Mouse (Mus musculus) liver, embryonic 13.5 days (tissue): Measurements from ENCODE around the gene Galr3. TPM values are rescaled to one million over a fixed set of nuclear protein-coding genes. Genes with fewer than 3 reads are reported as not detected.

Experiments used
- ATAC-seq: fragments of 200-750 bp; cut with Nextera tagmentation; 2 replicates; pipeline ENCODE4 v1.8.0; 2017; ENCODE audit warnings: low read depth, mild to moderate bottlenecking, moderate number of reproducible peaks, moderate library complexity
- DNase-seq: peaks from one replicate; pipeline ENCODE4 v3.0.0; 2022
- H3K27ac ChIP-seq: fragments of 300-500 bp; sonication (generic); 2 replicates; pipeline ENCODE4 v1.5.1; 2015; ENCODE audit warnings: moderate library complexity, mild to moderate bottlenecking, inconsistent platforms
- H3K27me3 ChIP-seq: fragments of 300-500 bp; sonication (generic); 2 replicates; pipeline ENCODE4 v1.6.1; 2015; ENCODE audit warnings: mild to moderate bottlenecking, inconsistent platforms
- H3K36me3 ChIP-seq: fragments of 300-500 bp; sonication (generic); 2 replicates; pipeline ENCODE4 v1.6.1; 2015; ENCODE audit warnings: mild to moderate bottlenecking, inconsistent platforms
- H3K4me1 ChIP-seq: fragments of 300-500 bp; sonication (generic); replicated peaks from 2 replicates; pipeline ENCODE4 v1.6.1; 2015; ENCODE audit warnings: inconsistent platforms
- H3K4me2 ChIP-seq: fragments of 300-500 bp; sonication (generic); 2 replicates; pipeline ENCODE4 v1.6.1; 2015; ENCODE audit warnings: inconsistent platforms, mild to moderate bottlenecking, moderate library complexity
- H3K4me3 ChIP-seq: fragments of 300-500 bp; sonication (generic); replicated peaks from 2 replicates; pipeline ENCODE4 v1.5.1; 2015; ENCODE audit warnings: mild to moderate bottlenecking, inconsistent platforms
- H3K9ac ChIP-seq: fragments of 300-500 bp; sonication (generic); 2 replicates; pipeline ENCODE4 v1.6.1; 2015; ENCODE audit warnings: mild to moderate bottlenecking, inconsistent platforms
- H3K9me3 ChIP-seq: fragments of 300-500 bp; sonication (generic); replicated peaks from 2 replicates; pipeline ENCODE4 v1.6.1; 2016; ENCODE audit warnings: inconsistent platforms
- whole genome bisulfite sequencing: fragments of 180-500 bp; shearing (Covaris S2); methylation state at CpG from one replicate; pipeline ENCODE4 v1.1.7; 2015; ENCODE audit not compliant: insufficient replicate concordance; 5-methylcytosine and 5-hydroxymethylcytosine counted together
- polyA plus RNA-seq: library from polyadenylated mRNA; unstranded; fragments of >200 nt; fragmentation: Nextera tagmentation; extraction: Ambion mirVana; gene quantifications from 2 replicates; pipeline ENCODE4 v1.2.1, GENCODE M21; 2015

Galr3 gene
- polyA plus RNA-seq, 1 experiment from 2014 or later = 0.20 TPM

DNA sequence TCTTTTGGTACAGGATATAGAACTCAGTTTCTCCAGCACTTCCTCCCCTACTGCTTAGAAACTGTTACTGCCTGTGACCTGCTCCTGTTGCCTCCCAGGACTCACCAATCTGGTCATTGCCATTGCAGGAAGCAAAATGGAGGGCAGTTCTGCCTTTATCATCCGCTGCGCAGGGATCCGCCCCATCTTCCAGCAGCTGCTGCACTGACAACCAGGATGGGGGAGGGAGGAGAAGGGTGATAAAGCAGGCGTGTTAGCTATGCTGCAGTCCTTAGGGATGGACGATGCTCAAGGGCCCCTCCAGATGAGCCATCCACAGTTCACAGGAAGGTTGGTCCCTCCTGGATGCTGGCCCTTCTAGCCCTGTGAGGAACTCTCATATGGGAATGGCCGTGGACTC is 16.2 kb downstream of the Galr3 start:
- Histone ChIP-seq H3K27me3 (no peaks in the 10 kb centered on the region), H3K36me3 (peaks cover 84% of the 10 kb centered on the region), H3K9ac (peak overlapping the region; percentile 54), H3K4me2 (peak overlapping the region; percentile 53), H3K9me3 (no peaks in the 10 kb centered on the region), H3K4me3 (no peak overlapping the region; the same call in 1 of the 2 replicates), H3K4me1 (peaks cover 61% of the 10 kb centered on the region), H3K27ac (peak overlapping the region; percentile 85)
- ATAC-seq (peak; percentile 63), DNase-seq (peak; percentile 72)
- WGBS = 33% methylated on average over 6 of the region's 6 CpGs

DNA sequence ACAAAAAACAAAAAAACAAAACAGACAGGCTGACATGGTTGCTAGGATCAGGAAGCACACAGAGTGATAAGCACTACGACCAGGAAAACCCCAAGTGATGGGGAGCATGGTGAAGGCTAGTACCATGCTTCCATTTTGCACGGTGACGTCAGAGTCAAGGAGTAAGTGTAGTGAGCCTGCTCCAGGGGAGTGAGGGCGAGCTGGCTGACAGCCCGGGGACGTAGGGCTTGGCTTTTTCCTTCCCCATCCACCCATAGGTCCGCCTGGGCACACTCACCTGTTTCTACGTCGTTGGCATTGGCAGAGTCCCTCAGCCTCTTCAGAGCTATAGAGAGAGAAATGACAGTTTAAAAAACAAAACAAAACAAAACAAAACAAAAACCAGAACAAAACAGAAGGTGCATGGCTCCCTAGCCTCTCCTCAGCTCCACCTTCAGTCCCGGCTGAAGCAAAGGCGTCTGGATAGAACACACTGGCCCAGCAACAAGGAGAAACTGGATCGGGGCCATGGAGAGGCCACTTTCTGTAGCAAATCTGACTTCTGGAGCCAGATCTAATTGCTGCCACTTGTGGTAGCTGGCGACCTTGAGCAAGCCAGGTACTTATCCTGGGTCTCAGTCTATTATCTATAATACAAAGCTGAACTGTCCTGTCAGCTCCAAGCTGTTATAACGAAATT is 19.3 kb downstream of the Galr3 start:
- Histone ChIP-seq H3K4me1 (peaks cover 82% of the 10 kb centered on the region), H3K27ac (peak overlapping the region; percentile 92), H3K9me3 (no peaks in the 10 kb centered on the region), H3K4me3 (peak overlapping the region; percentile 84), H3K36me3 (peaks cover 52% of the 10 kb centered on the region), H3K9ac (peak overlapping the region; percentile 93), H3K4me2 (peak overlapping the region; percentile 68), H3K27me3 (no peaks in the 10 kb centered on the region)
- DNase-seq (no peak), ATAC-seq (no peak)
- WGBS = 76% methylated on average over 14 of the region's 14 CpGs

DNA sequence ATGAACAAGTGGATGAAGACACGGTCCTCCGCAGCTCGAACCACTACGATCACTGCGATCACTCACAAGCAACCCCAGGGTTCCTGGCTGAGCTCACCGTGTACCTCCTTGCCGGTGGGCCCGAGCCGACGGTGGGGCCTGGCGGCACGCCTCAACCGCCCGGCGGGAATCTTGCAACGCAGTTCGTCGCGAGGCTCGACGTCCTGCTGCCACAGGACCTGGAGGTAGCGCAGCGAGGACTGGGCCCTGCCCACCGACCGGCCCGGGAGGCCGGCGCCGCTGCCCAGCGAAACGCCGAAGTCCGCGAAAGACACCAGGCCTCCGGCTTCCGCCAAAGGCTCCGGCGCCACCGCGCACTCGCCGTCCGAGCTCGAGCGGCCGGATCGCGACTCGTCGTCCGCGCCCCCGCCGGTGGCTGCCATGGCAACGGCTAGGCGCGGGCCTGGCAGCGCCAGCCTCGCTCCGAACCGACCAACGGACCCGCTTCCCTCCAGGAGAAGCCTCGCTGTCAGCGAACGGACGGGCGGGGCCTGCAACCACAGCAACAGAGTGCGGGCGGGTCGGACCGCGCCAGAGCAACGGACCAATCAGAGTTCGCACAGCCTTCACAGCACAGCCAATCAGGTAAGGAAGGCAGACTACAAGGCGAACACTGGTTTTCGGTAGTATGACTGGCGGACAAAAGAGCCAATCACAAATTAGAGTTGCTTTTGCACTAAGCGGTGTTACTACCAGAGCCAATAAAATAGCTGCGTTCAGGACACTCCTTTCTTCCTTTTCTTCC is 20.9 kb downstream of the Galr3 start, which contains the start of gene Ankrd54:
Gene Ankrd54 (minus strand): TSS at position 518 of the 784 bp plus-strand sequence.
- Histone ChIP-seq H3K36me3 (peaks cover 37% of the 10 kb centered on the region), H3K27ac (peak within 1 kb of the TSS; percentile 92), H3K4me2 (peak within 1 kb of the TSS; percentile 78), H3K4me3 (peak within 1 kb of the TSS; percentile 84), H3K9me3 (no peaks in the 10 kb centered on the region), H3K27me3 (no peaks in the 10 kb centered on the region), H3K4me1 (peaks cover 86% of the 10 kb centered on the region), H3K9ac (peak within 1 kb of the TSS; percentile 93)
- DNase-seq = peak; percentile 99
- ATAC-seq = peak; percentile 94
- WGBS = under 1% methylated on average over 80 of the region's 80 CpGs

DNA sequence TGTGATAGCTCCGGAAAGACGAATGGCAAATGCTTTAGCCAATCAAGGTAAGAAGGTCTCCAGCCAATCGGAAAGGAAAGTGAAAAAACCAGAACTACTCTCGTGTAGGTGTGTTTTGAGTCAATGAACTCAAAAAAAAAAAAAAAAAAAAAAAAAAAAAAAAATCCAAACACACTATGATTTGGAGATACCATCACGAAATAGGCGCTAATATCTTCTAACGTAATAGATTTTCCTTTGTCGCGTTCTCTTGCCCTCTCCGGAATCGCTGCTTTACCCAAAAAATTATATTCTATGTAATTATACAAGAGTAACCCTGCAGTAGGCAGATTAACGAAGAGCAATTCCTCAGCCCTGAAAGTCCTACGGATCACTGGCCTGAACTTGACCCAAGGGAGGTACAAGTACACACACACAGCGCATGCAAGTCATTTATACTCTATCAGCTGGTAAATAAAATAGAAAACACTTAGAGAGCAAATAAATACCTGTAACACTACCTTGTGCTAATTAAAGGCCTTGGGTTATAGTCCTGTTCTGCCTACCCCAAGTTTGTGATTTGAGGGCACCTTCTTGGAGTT is 21.6 kb downstream of the Galr3 start:
- no peak for ATAC-seq
- 7% methylated on average over 14 of the region's 14 CpGs for WGBS
- Histone ChIP-seq H3K9me3 (no peaks in the 10 kb centered on the region), H3K9ac (peak overlapping the region; percentile 71), H3K4me3 (peak overlapping the region; percentile 58), H3K27me3 (no peaks in the 10 kb centered on the region), H3K4me1 (peaks cover 86% of the 10 kb centered on the region), H3K4me2 (peak overlapping the region; percentile 78), H3K36me3 (peaks cover 30% of the 10 kb centered on the region), H3K27ac (peak overlapping the region; percentile 81)
- no peak for DNase-seq

DNA sequence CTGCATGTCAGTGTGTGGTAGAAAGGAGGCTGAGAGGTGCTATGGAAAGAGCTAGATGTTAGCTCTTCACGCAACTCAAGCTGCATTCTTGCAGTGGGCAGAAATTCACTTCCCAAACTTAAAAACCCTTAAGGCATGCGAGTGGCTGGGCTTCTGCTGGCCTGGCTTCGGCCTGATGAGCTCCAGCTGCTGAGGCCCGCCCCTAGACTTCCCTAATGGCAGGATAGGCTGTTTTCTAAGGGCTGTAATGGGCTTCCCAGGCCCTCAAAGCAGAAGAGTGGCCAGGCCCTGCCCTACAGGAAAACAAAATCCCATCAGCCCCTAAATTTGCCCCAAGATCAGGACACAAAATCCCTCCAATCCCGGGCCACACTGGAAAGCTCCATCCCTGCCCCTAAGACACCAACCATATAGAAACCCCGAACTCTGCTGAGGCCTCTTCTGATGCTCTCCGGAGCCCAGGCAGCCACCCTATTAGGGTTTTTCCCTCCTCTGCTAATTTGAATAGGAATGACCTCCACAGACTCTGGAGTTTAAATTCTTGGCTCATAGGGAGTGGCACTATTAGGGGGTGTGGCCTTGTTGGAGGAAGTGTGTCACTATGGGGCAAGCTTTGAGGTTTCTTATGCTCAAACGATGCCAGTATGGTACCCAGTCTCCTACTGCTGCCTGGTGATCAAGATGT is 23.5 kb downstream of the Galr3 start:
- H3K27ac ChIP-seq = peak overlapping the region; percentile 89; the same call in 1 of the 2 replicates
- H3K4me3 ChIP-seq = no peak overlapping the region
- no peaks in the 10 kb centered on the region for H3K9me3 ChIP-seq
- H3K4me1 ChIP-seq = peaks cover 84% of the 10 kb centered on the region
- no peak overlapping the region for H3K9ac ChIP-seq
- no peaks in the 10 kb centered on the region for H3K27me3 ChIP-seq
- DNase-seq (no peak), ATAC-seq (no peak)
- H3K4me2 ChIP-seq = no peak overlapping the region
- WGBS = 64% methylated on average over 8 of the region's 8 CpGs
- H3K36me3 ChIP-seq = peaks cover 10% of the 10 kb centered on the region

DNA sequence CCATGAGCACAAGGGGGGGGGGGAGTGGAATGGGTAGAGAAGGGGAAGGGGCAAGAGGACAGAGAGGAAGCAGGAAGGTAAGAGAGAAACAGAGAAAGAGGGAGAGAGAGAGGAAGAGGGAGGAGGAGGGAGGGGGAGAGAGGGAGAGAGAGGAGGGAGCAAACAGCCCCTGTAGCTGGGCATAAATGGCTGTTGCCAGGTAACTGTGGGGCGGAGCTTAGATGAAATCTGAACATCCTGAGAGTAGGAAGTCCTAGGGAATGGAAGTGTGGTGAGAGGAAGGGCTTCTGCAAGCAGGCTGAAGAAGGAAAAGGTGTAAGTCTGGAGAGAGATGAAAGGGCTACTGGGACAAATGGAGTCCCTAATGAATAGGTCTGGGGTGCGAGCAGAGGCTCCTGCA is 24.6 kb downstream of the Galr3 start:
- Histone ChIP-seq H3K4me1 (peaks cover 74% of the 10 kb centered on the region), H3K36me3 (no peaks in the 10 kb centered on the region), H3K9me3 (no peaks in the 10 kb centered on the region), H3K4me2 (no peak overlapping the region), H3K4me3 (no peak overlapping the region), H3K27ac (peak overlapping the region; percentile 89), H3K27me3 (no peaks in the 10 kb centered on the region), H3K9ac (no peak overlapping the region)
- DNase-seq = no peak
- WGBS = 67% methylated on average over 2 of the region's 2 CpGs
- ATAC-seq = no peak

DNA sequence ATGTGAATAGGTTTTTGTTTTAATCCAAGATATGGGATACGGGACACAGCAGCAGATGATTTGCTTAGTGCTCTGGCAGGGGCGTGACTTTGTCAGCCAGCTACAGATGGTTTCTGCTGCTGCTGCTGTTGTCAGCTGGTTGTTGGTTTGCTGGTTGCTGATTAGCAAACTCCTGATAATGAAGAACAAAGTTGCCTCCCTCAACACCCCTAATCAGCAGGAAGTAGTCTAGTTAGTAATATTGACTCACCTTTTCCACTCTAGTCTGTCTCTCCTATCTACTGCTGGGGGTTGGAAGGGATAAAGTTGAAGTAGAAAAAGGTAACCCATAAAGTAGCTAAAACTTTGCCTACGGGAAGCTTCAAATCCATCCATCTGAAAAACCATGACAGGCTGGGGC is 25.9 kb downstream of the Galr3 start:
- Histone ChIP-seq H3K9ac (peak overlapping the region; percentile 51), H3K27ac (peak overlapping the region; percentile 89), H3K4me1 (peaks cover 66% of the 10 kb centered on the region), H3K9me3 (no peaks in the 10 kb centered on the region), H3K27me3 (no peaks in the 10 kb centered on the region), H3K4me2 (peak overlapping the region; percentile 49), H3K4me3 (peak overlapping the region; percentile 2; the same call in 1 of the 2 replicates), H3K36me3 (no peaks in the 10 kb centered on the region)
- ATAC-seq = peak; percentile 30
- peak; percentile 69 for DNase-seq
- 17% methylated on average over 3 of the region's 3 CpGs for WGBS

DNA sequence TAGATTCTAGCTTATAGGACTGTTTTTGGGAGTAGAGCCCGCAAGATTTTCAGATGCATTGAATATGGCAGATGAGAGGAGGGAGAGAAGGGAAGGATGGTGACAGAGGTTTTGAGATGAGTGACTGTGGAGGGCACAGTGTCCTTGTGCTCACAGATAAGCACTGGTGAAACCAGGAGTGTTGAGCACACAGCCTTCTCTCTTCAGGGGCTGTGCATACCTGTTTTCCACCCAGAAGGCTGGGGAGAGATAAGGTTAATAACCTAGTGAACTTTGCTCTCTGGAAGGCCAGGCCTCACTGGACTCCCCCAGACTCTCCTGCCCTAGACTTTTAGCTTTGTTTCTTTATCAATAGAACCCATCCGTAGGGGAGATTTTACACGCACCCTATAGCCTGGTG is 26.7 kb downstream of the Galr3 start:
- Histone ChIP-seq H3K36me3 (no peaks in the 10 kb centered on the region), H3K4me3 (no peak overlapping the region), H3K9ac (peak overlapping the region; percentile 22; the same call in 1 of the 2 replicates), H3K27ac (peak overlapping the region; percentile 89), H3K9me3 (no peaks in the 10 kb centered on the region), H3K4me2 (peak overlapping the region; percentile 49), H3K27me3 (no peaks in the 10 kb centered on the region), H3K4me1 (peaks cover 64% of the 10 kb centered on the region)
- DNase-seq (peak; percentile 54), ATAC-seq (peak; percentile 74)
- 48% methylated on average over 3 of the region's 3 CpGs for WGBS

DNA sequence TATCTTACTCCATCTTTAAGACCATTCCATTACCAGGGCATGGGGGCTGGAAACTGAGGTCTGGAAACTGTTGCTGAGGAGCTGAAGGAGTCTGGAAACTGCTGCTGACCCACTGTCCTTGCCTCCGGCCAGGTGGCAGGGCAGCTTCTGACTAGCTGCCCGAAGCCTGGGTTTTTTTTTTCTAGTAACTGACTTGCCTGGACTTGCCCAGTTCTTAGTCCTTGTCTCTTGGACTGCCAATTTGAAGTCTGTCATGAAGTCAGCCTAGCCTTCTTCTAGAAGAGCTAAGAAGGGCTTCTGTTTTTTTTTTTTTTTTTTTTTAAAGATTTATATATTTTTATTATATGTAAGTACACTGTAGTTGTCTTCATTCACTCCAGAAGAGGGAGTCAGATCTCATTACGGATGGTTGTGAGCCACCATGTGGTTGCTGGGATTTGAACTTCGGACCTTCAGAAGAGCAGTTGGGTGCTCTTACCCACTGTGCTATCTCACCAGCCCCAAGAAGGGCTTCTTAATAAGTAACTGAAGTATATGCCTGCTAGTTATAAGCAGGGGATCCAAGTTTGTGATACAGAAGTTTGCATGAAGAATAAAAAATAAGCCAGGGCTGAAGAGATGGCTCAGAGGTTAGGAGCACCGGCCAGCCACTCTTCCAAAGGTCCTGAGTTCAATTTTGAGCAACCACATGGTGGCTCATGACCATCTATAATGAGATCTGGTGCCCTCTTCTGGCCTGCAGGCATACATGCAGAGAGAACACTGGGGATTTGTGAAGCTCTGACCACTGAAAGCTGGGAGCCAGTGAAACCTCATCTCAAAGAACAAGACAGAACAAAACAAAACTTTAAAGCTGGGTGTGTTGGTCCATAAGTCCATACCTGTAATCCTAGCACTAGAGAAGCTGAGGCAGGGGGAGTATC is 29.7 kb downstream of the Galr3 start:
- WGBS = 55% methylated on average over 5 of the region's 5 CpGs
- DNase-seq = peak; percentile 44
- H3K4me1 ChIP-seq = peaks cover 59% of the 10 kb centered on the region

DNA sequence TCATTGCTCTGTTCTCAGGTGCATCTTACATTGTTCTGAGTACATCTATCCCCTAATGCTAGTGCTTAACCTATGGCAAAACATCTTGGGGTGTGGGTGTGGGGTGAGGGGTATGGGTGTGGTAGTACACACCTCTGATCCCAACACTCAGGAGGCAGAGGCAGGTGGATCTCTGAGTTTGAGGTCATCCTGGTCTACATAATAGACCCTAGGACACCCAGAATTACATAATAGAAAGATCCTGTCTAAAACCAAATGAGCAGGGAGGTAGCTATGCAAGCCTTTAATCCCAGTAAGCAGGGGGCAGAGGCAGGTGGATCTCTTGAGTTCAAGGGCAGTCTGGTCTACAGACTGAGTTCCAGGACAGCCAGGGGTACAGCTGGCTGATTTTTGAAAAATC is 32.1 kb downstream of the Galr3 start:
- DNase-seq (no peak), ATAC-seq (no peak)
- Histone ChIP-seq H3K4me2 (no peak overlapping the region), H3K27me3 (no peaks in the 10 kb centered on the region), H3K27ac (0 out of 2 replicates have a peak overlapping the region, but pooled peaks have one; percentile 90), H3K9me3 (no peaks in the 10 kb centered on the region), H3K4me3 (peak overlapping the region; percentile 91; the same call in 1 of the 2 replicates), H3K36me3 (peaks cover 25% of the 10 kb centered on the region), H3K9ac (0 out of 2 replicates have a peak overlapping the region, but pooled peaks have one; percentile 89), H3K4me1 (peaks cover 58% of the 10 kb centered on the region)

More for the DNA sequence above, 29.7 kb downstream of the Galr3 start:
- Histone ChIP-seq H3K4me2 (no peak overlapping the region), H3K4me3 (no peak overlapping the region), H3K27me3 (no peaks in the 10 kb centered on the region), H3K27ac (no peak overlapping the region), H3K36me3 (peaks cover 1% of the 10 kb centered on the region), H3K9me3 (no peaks in the 10 kb centered on the region), H3K9ac (no peak overlapping the region)
- no peak for ATAC-seq
